Mouse (Mus musculus): ENCODE measurements around the gene Smarce1. TPM values are rescaled to one million over a fixed set of nuclear protein-coding genes. Genes with fewer than 3 reads are reported as not detected.

The Smarce1 gene
- polyA plus RNA-seq, 1 experiment from 2014 or later: 357 TPM

DNA sequence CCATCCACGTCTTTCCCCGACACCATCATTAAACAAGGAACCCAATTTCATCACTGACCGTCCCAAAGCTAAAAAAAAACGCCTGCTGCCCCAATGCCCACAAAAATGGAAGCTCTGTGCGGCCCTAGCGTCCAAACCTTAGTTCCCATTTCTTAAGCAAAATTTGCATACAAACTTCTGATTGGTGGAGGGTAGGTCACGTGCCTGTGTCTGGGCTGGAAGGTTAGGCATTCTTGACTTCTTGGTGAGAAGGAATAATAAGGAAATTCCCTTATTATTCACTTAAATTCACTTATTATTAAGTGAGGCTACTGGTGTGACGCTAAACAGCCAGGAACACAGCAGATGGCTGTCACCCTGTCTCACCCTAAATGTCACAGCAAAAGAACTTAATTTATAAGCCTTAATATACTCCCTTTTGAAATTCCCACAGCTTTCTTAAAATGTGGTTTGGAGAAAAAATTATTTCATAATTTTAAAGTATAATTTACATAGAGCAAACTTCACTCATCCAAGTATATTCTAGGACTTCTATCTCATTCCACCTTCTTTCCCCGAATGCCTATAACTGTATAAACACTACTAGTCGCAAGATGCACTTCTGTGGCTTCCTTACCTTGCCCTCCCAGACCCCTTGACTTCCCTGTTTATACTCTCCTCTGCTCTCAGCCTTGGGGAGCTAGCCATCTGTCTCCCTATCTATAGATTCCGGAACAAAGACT is 65.6 kb downstream of the Smarce1 start:
- 79% methylated on average over 11 of the region's 11 CpGs for WGBS
- H3K27me3 ChIP-seq: no peaks in the 10 kb centered on the region
- no peak overlapping the region for H3K4me3 ChIP-seq
- H3K27ac ChIP-seq (replicated peaks): no peak overlapping the region
- H3K4me2 ChIP-seq (replicated peaks): no peak overlapping the region
- no peaks in the 10 kb centered on the region for H3K36me3 ChIP-seq
- H3K4me1 ChIP-seq: 0 out of 2 replicates have a peak, but pooled peaks cover 4% of the 10 kb centered on the region
- no peak overlapping the region for H3K9ac ChIP-seq (replicated peaks)
- no peak for ATAC-seq (ENCODE audit: low FRiP score, low read depth)
- no peaks in the 10 kb centered on the region for H3K9me3 ChIP-seq

- H3K9ac ChIP-seq (replicated peaks): no peak overlapping the region
- H3K27me3 ChIP-seq: no peaks in the 10 kb centered on the region
- no peak for ATAC-seq (ENCODE audit: low FRiP score, low read depth)
- H3K4me1 ChIP-seq: no peaks in the 10 kb centered on the region
- no peak overlapping the region for H3K4me3 ChIP-seq
- no peaks in the 10 kb centered on the region for H3K36me3 ChIP-seq
- WGBS: 75% methylated on average over 10 of the region's 10 CpGs
- no peaks in the 10 kb centered on the region for H3K9me3 ChIP-seq
- H3K27ac ChIP-seq (replicated peaks): no peak overlapping the region
- no peak overlapping the region for H3K4me2 ChIP-seq (replicated peaks)
These were observed 67.7 kb downstream of the Smarce1 start for GRCm38 (mm10) chr11:99162972-99163686.

GRCm38 (mm10) chr11:99161648-99162047 is 69.2 kb downstream of the Smarce1 start:
- H3K4me1 ChIP-seq: no peaks in the 10 kb centered on the region
- no peaks in the 10 kb centered on the region for H3K9me3 ChIP-seq
- H3K36me3 ChIP-seq: no peaks in the 10 kb centered on the region
- H3K27ac ChIP-seq (replicated peaks): no peak overlapping the region
- H3K27me3 ChIP-seq: no peaks in the 10 kb centered on the region
- no peak for ATAC-seq (ENCODE audit: low FRiP score, low read depth)
- H3K9ac ChIP-seq (replicated peaks): no peak overlapping the region
- WGBS: 63% methylated on average over 5 of the region's 5 CpGs
- H3K4me3 ChIP-seq: no peak overlapping the region
- no peak overlapping the region for H3K4me2 ChIP-seq (replicated peaks)

- 90% methylated on average over 6 of the region's 6 CpGs for WGBS
These were observed 70.6 kb downstream of the Smarce1 start for GRCm38 (mm10) chr11:99160228-99160627.

More at GRCm38 (mm10) chr11:99160228-99160627, 70.6 kb downstream of the Smarce1 start:
- H3K4me1 ChIP-seq: no peaks in the 10 kb centered on the region
- no peak for ATAC-seq (ENCODE audit: low FRiP score, low read depth)
- no peak overlapping the region for H3K4me3 ChIP-seq
- no peaks in the 10 kb centered on the region for H3K9me3 ChIP-seq
- no peaks in the 10 kb centered on the region for H3K36me3 ChIP-seq
- H3K4me2 ChIP-seq (replicated peaks): no peak overlapping the region
- no peak overlapping the region for H3K27ac ChIP-seq (replicated peaks)
- no peaks in the 10 kb centered on the region for H3K27me3 ChIP-seq
- no peak overlapping the region for H3K9ac ChIP-seq (replicated peaks)

Other genes starting within 250 kb of the Smarce1 start
- 0.67 and 0.80 TPM in 2 replicates for gene Gjd3, start 248.0 kb downstream of the Smarce1 start, polyA plus RNA-seq (2016; fragmentation: Nextera tagmentation; extraction: Ambion mirVana)
- gene Top2a, start 206.8 kb downstream of the Smarce1 start, polyA plus RNA-seq (2016; fragmentation: Nextera tagmentation; extraction: Ambion mirVana): 305 and 311 TPM in 2 replicates
- 246 and 322 TPM in 2 replicates for gene Igfbp4, start 189.8 kb downstream of the Smarce1 start, polyA plus RNA-seq (2016; fragmentation: Nextera tagmentation; extraction: Ambion mirVana)
- 0.12 and 0.19 TPM in 2 replicates for gene Tns4, start 141.7 kb downstream of the Smarce1 start, polyA plus RNA-seq (2016; fragmentation: Nextera tagmentation; extraction: Ambion mirVana)
- 0.11 TPM in 1 of 2 replicates, not detected in the other for gene Ccr7, start 75.9 kb downstream of the Smarce1 start, polyA plus RNA-seq (2016; fragmentation: Nextera tagmentation; extraction: Ambion mirVana)
- gene Krt222, start 13.1 kb upstream of the Smarce1 start, polyA plus RNA-seq (2016; fragmentation: Nextera tagmentation; extraction: Ambion mirVana): 0.87 and 1.1 TPM in 2 replicates
- gene Krt24, start 54.2 kb upstream of the Smarce1 start, polyA plus RNA-seq (2016; fragmentation: Nextera tagmentation; extraction: Ambion mirVana): not detected in 2 replicates
- gene Krt25, start 91.9 kb upstream of the Smarce1 start, polyA plus RNA-seq (2016; fragmentation: Nextera tagmentation; extraction: Ambion mirVana): not detected in 2 replicates
- 0.21 and 0.48 TPM in 2 replicates for gene Krt26, start 106.9 kb upstream of the Smarce1 start, polyA plus RNA-seq (2016; fragmentation: Nextera tagmentation; extraction: Ambion mirVana)
- not detected in 2 replicates for gene Krt27, start 120.1 kb upstream of the Smarce1 start, polyA plus RNA-seq (2016; fragmentation: Nextera tagmentation; extraction: Ambion mirVana)
- gene Krt28, start 143.9 kb upstream of the Smarce1 start, polyA plus RNA-seq (2016; fragmentation: Nextera tagmentation; extraction: Ambion mirVana): 0.42 TPM in 1 of 2 replicates, not detected in the other
- gene Krt10, start 158.3 kb upstream of the Smarce1 start, polyA plus RNA-seq (2016; fragmentation: Nextera tagmentation; extraction: Ambion mirVana): 35.9 and 37.2 TPM in 2 replicates
- gene Krt12, start 191.2 kb upstream of the Smarce1 start, polyA plus RNA-seq (2016; fragmentation: Nextera tagmentation; extraction: Ambion mirVana): not detected in 2 replicates
- 0.09 and 0.20 TPM in 2 replicates for gene Krt20, start 207.1 kb upstream of the Smarce1 start, polyA plus RNA-seq (2016; fragmentation: Nextera tagmentation; extraction: Ambion mirVana)

Measured in midbrain, embryonic 12.5 days (tissue).